Mouse (Mus musculus): ENCODE results near the gene Nudt2.

Nudt2 gene

GRCm38 (mm10) chr4:41520641-41521040, 55.7 kb downstream of the Nudt2 start:
- no peak for DNase-seq (ENCODE audit: low read depth, low spot score)

GRCm38 (mm10) chr4:41522136-41522535, 57.2 kb downstream of the Nudt2 start:
- no peak for DNase-seq (ENCODE audit: low read depth, low spot score)

- no peak for DNase-seq (ENCODE audit: low read depth, low spot score)
These were observed 57.8 kb downstream of the Nudt2 start for GRCm38 (mm10) chr4:41522788-41523187.

GRCm38 (mm10) chr4:41523839-41524238, 58.9 kb downstream of the Nudt2 start:
- no peak for DNase-seq (ENCODE audit: low read depth, low spot score)

DNA sequence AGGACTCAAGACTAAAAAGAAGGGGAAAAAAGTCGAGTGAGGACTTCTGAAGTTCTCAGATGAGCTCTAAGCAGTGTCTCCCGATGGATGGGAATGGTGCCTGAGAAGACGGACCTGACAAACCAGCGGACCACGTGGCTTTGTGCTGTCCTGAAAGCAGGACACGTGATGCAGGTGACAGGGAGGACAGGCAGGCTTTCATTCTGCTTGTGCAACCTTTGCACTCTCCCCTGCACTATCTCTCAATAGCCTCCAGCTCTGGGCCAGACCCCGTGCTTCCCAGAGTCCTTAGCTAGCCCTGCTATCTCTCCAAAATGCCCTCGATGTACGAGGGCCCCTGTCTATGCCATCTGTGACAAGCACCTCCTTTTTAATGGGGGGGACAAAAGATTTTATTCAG, 59.9 kb downstream of the Nudt2 start:
- DNase-seq (ENCODE audit: low read depth, low spot score) = no peak

DNA sequence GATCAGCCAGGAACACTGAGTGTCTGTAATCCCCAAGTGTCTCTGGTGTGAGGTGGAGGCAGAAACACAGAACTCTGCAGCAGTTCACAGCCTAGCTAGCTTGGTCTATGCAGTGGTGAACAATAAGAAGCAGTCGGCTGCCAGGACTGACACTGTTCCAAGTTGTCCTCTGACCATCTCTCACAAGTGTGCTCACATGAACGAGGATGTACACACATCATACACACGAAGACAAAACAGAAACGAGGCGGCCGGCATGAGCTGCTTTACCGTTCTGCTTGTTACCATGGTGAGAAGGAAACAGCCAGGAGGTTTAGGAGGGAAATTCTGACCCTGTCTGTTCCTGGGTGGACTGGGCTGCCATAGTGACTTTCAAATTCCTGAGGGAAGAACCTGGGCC, 61.6 kb downstream of the Nudt2 start:
- DNase-seq (ENCODE audit: low read depth, low spot score) = no peak

- DNase-seq (ENCODE audit: low read depth, low spot score) = no peak
These were observed 62.1 kb downstream of the Nudt2 start for GRCm38 (mm10) chr4:41527076-41527475.

GRCm38 (mm10) chr4:41527996-41528395, 63.0 kb downstream of the Nudt2 start:
- DNase-seq (ENCODE audit: low read depth, low spot score) = no peak

All from retina, postnatal 7 days (tissue).